Comparison of ENCODE assay signal across 29 mouse cellular contexts in genomic region chr4:107298071-107298606, GRCm38 (mm10). TPM values are rescaled to one million over a fixed set of nuclear protein-coding genes. Genes with fewer than 3 reads are reported as not detected.
DNase-seq lines count a peak whose midpoint lies in the region; ATAC-seq and TF ChIP-seq lines count a peak whose summit lies in the region.
"Had no signal": no experiment of that assay in that cellular context is flagged by ENCODE, and none has a peak within 500 bp of the region (broad histone marks: within the 10 kb centered on the region; RNA-seq: fewer than 3 reads in every experiment).

No protein-coding gene starts in this region.

- H3K4me2 ChIP-seq in kidney, embryonic 15.5 days, result no peak overlapping the region
- H3K4me2 ChIP-seq in intestine, postnatal 0 days (replicated peaks; ENCODE audit: low read depth), result no peak overlapping the region
- H3K4me2 ChIP-seq: embryonic facial prominence, embryonic 12.5 days; embryonic facial prominence, embryonic 15.5 days; heart, embryonic 11.5 days; hindbrain, embryonic 12.5 days had no signal

- H3K27ac ChIP-seq in kidney, embryonic 15.5 days, result no peak overlapping the region
- peak overlapping the region; percentile 57 for H3K27ac ChIP-seq in intestine, postnatal 0 days (ENCODE audit: low read depth, low read length)
- H3K27ac ChIP-seq: embryonic facial prominence, embryonic 12.5 days; embryonic facial prominence, embryonic 15.5 days; gastrocnemius, adult 2 months; hindbrain, embryonic 12.5 days had no signal

- no peaks in the 10 kb centered on the region for H3K36me3 ChIP-seq in kidney, embryonic 15.5 days
- no peaks in the 10 kb centered on the region for H3K36me3 ChIP-seq in intestine, postnatal 0 days (ENCODE audit: control insufficient read depth, insufficient read depth)
- H3K36me3 ChIP-seq: embryonic facial prominence, embryonic 12.5 days; embryonic facial prominence, embryonic 15.5 days; G1E; hindbrain, embryonic 12.5 days had no signal

- no peak overlapping the region for H3K4me3 ChIP-seq in kidney, embryonic 15.5 days (replicated peaks)
- no peak overlapping the region for H3K4me3 ChIP-seq in intestine, postnatal 0 days (ENCODE audit: low read depth, low read length)
- H3K4me3 ChIP-seq: embryonic facial prominence, embryonic 12.5 days; embryonic facial prominence, embryonic 15.5 days; gastrocnemius, adult 2 months; hindbrain, embryonic 12.5 days had no signal

- H3K9ac ChIP-seq in kidney, embryonic 15.5 days, result no peak overlapping the region
- no peak overlapping the region for H3K9ac ChIP-seq in intestine, postnatal 0 days (ENCODE audit: low read depth, low read length)
- H3K9ac ChIP-seq: embryonic facial prominence, embryonic 12.5 days; embryonic facial prominence, embryonic 15.5 days; forebrain, postnatal 0 days; hindbrain, embryonic 12.5 days had no signal

- ATAC-seq in kidney, embryonic 15.5 days (replicated peaks; ENCODE audit: low FRiP score), result no peak
- peak; percentile 65 for ATAC-seq in intestine, postnatal 0 days
- ATAC-seq: forebrain, embryonic 14.5 days; forebrain, postnatal 0 days; Patski had no signal

- no peaks in the 10 kb centered on the region for H3K9me3 ChIP-seq in kidney, embryonic 15.5 days (replicated peaks)
- no peaks in the 10 kb centered on the region for H3K9me3 ChIP-seq in intestine, postnatal 0 days (ENCODE audit: control insufficient read depth)
- H3K9me3 ChIP-seq: embryonic facial prominence, embryonic 12.5 days; embryonic facial prominence, embryonic 15.5 days; G1E; hindbrain, embryonic 12.5 days had no signal

- no peaks in the 10 kb centered on the region for H3K4me1 ChIP-seq in kidney, embryonic 15.5 days
- H3K4me1 ChIP-seq in intestine, postnatal 0 days (replicated peaks; ENCODE audit: control insufficient read depth, insufficient read depth, low read length), result no peaks in the 10 kb centered on the region
- H3K4me1 ChIP-seq: embryonic facial prominence, embryonic 12.5 days; embryonic facial prominence, embryonic 15.5 days; hindbrain, embryonic 12.5 days had no signal

- H3K27me3 ChIP-seq in kidney, embryonic 15.5 days, result no peaks in the 10 kb centered on the region
- no peaks in the 10 kb centered on the region for H3K27me3 ChIP-seq in intestine, postnatal 0 days (replicated peaks; ENCODE audit: control insufficient read depth, insufficient read depth, low read length)
- H3K27me3 ChIP-seq: embryonic facial prominence, embryonic 12.5 days; embryonic facial prominence, embryonic 15.5 days; hindbrain, embryonic 12.5 days; Patski had no signal

- no peak for TF ChIP-seq CTCF in intestine, postnatal 0 days (IDR thresholded peaks at IDR 0.05; ENCODE audit: low read depth)

- peak; percentile 63 for DNase-seq in kidney, adult 11 months
- peak; percentile 45 to 68 for DNase-seq in kidney, adult 8-10 months
- no peak for DNase-seq in kidney, postnatal 10 days
- DNase-seq in kidney, postnatal 25 days, result peak; percentile 40 to 79
- no peak for DNase-seq in testis, postnatal 10 days (ENCODE audit: low spot score)
- DNase-seq: adrenal gland, postnatal 10 days; adrenal gland, postnatal 36 days; B cell, adult 2 months; cerebellum, adult 11 months; cerebellum, adult 2 months; cerebellum, adult 9-11 months; cerebellum, postnatal 25 days; forebrain, postnatal 0 days; gastrocnemius, adult 2 months; gastrocnemius, postnatal 14 days; heart, adult 11 months had no signal

- WGBS in kidney, embryonic 15.5 days, result 80% methylated on average over 8 of the region's 8 CpGs
- WGBS in intestine, postnatal 0 days, result 50% methylated on average over 8 of the region's 8 CpGs

RNA-seq across cellular contexts. Expression of gene Dio1, which starts 8.8 kb away (rescaled TPM):
- polyA plus RNA-seq in kidney, embryonic 15.5 days (2015; fragmentation: Nextera tagmentation; extraction: Ambion mirVana), result 0.21 and 0.32 TPM in 2 replicates
- polyA plus RNA-seq in intestine, postnatal 0 days (2015; fragmentation: Nextera tagmentation; extraction: Ambion mirVana), result 59.7 and 67.4 TPM in 2 replicates
- polyA plus RNA-seq: embryonic facial prominence, embryonic 12.5 days; forebrain, embryonic 11.5 days; forebrain, embryonic 14.5 days; forebrain, postnatal 0 days; frontal cortex, adult 2 months; G1E; heart, embryonic 11.5 days; heart, embryonic 14.5 days; heart, postnatal 0 days; hindbrain, embryonic 12.5 days; Patski had no signal

RNA-seq across cellular contexts. Expression of gene Yipf1, which starts 16.0 kb away (rescaled TPM):
- 51.6 and 54.7 TPM in 2 replicates for polyA plus RNA-seq in kidney, embryonic 15.5 days (2015; fragmentation: Nextera tagmentation; extraction: Ambion mirVana)
- 127 and 147 TPM in 2 replicates for polyA plus RNA-seq in intestine, postnatal 0 days (2015; fragmentation: Nextera tagmentation; extraction: Ambion mirVana)

RNA-seq across cellular contexts. Expression of gene Hspb11, which starts 44.7 kb away (rescaled TPM):
- polyA plus RNA-seq in kidney, embryonic 15.5 days (2015; fragmentation: Nextera tagmentation; extraction: Ambion mirVana), result 40.4 and 40.8 TPM in 2 replicates
- polyA plus RNA-seq in intestine, postnatal 0 days (2015; fragmentation: Nextera tagmentation; extraction: Ambion mirVana), result 25.5 and 27.0 TPM in 2 replicates

RNA-seq across cellular contexts. Expression of gene Lrrc42, which starts 44.8 kb away (rescaled TPM):
- polyA plus RNA-seq in kidney, embryonic 15.5 days (2015; fragmentation: Nextera tagmentation; extraction: Ambion mirVana), result 97.1 and 99.9 TPM in 2 replicates
- polyA plus RNA-seq in intestine, postnatal 0 days (2015; fragmentation: Nextera tagmentation; extraction: Ambion mirVana), result 27.7 and 29.5 TPM in 2 replicates

Comparison
In these comparisons a context has a peak if more than half of its experiments do, and no peak if none do; other contexts are left out.
1. DNase-seq: peak in kidney, adult 11 months (single experiment), kidney, adult 8-10 months (2 of 2) and kidney, postnatal 25 days (2 of 2); none in kidney, postnatal 10 days (single experiment) and testis, postnatal 10 days (single experiment).
2. RNA of gene Dio1, which starts 8.8 kb away (polyA plus RNA-seq): 59.7 to 67.4 TPM in intestine, postnatal 0 days; 0.21 to 0.32 TPM in kidney, embryonic 15.5 days; every median in the first group is over 10 times any median in the second.